Mouse (Mus musculus) splenic B cell, adult 2 months (primary cell): ENCODE results near the gene Larp1.
A peak's percentile ranks its signal among the peaks of the same experiment; 100 is the strongest.

ENCODE experiments used
- DNase-seq: peaks from one replicate; pipeline ENCODE4 v3.0.0-alpha.2; 2011; ENCODE audit warnings: low read depth, low spot score
- H3K27me3 ChIP-seq: 2 replicates; pipeline ENCODE4 v1.6.1; 2012; ENCODE audit warnings: mild to moderate bottlenecking, low read length, moderate library complexity, mixed read lengths; ENCODE audit not compliant: control insufficient read depth, poor library complexity, insufficient read depth, severe bottlenecking
- H3K36me3 ChIP-seq: 2 replicates; pipeline ENCODE4 v1.6.1; 2012; ENCODE audit warnings: mild to moderate bottlenecking, low read length, moderate library complexity, mixed read lengths; ENCODE audit not compliant: control insufficient read depth, poor library complexity, insufficient read depth, severe bottlenecking

Larp1 gene

DNA sequence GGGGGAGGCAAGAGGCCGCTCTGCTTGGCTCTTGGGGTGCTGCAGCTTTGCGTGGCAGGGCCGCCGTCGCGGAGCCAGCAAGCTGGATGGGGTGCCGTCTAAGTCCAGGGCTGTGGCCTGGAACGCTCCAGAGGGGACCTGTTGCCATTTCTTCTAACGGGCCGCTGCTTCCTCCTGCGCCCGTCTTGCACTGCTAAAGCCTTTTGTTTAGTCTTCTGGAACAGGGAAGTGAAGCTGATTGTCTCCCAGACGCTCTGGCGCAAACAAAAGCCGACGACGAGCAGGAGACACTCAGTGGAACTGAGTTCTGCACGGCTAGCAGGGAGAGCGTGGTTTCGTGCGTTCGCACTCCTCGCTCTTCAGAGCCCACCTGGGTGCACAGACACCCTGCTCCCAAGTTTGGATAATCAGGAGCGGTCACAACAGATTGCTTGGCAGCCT is 95.5 kb downstream of the Larp1 start:
- no peaks in the 10 kb centered on the region; the same call in 1 of the 2 replicates for H3K36me3 ChIP-seq
- DNase-seq: peak; percentile 66
- no peaks in the 10 kb centered on the region for H3K27me3 ChIP-seq

GRCm38 (mm10) chr11:58107009-58107408 is 98.1 kb downstream of the Larp1 start:
- H3K27me3 ChIP-seq: no peaks in the 10 kb centered on the region
- H3K36me3 ChIP-seq: peaks cover 2% of the 10 kb centered on the region
- DNase-seq: no peak

DNA sequence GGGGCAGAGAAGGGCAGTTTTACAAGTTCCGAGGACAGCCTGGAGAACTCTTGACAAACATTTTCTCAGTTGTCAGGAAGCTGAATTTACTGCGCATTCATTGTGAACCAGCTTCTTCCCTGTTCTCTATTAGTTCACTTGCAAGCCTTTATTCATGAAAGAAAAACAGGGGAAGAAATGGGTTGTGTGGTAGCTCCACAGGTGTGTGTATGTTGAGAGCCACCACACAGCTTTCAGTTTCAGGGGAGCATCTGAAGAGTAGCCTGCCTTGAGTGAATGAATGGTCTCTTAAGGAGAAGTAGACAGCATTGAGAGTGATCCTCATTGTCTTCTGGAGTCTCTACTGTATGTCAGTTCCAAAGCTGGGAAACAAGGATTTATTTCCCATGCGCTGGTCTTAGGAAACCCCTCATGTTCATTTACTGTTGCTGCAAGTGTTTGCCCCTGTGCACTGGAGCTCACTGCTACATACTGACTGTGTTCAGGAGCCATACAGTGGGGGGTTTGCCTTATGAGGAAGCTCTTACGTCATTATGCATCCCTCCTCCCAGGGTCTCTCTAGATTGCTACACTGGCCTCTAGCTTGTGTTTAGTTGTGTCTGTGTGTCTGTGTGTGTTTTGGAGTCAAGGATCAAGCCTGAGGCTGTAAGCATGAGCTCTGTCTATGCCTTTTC is 98.9 kb downstream of the Larp1 start:
- peaks cover 2% of the 10 kb centered on the region for H3K36me3 ChIP-seq
- no peaks in the 10 kb centered on the region for H3K27me3 ChIP-seq
- no peak for DNase-seq
